Mouse (Mus musculus) adrenal gland (tissue): Measurements from ENCODE around the gene March11.

Experiments used
- intact Hi-C: fragments of 180-260 bp; cut with DNase I; formaldehyde crosslinking; loops from one replicate; pipeline ENCODE4 v1.15.1; 2025
- long read RNA-seq, 2 experiments: library from polyadenylated mRNA; unstranded; transcript quantifications; one replicate each; pipeline ENCODE4 v2.0.0; 2020; ENCODE audit warnings: borderline replicate concordance in 1 of 2; ENCODE audit not compliant: insufficient replicate concordance in 1 of 2

Gene March11
- long read RNA-seq, experiment 1, partial matches to known transcripts, result 0 of 2 reads
- long read RNA-seq, experiment 1, other reads (novel, unspliced or antisense), result 2 of 2 reads
- long read RNA-seq, experiment 2, partial matches to known transcripts, result 1 of 2 reads
- long read RNA-seq, experiment 2, other reads (novel, unspliced or antisense), result 0 of 2 reads

DNA sequence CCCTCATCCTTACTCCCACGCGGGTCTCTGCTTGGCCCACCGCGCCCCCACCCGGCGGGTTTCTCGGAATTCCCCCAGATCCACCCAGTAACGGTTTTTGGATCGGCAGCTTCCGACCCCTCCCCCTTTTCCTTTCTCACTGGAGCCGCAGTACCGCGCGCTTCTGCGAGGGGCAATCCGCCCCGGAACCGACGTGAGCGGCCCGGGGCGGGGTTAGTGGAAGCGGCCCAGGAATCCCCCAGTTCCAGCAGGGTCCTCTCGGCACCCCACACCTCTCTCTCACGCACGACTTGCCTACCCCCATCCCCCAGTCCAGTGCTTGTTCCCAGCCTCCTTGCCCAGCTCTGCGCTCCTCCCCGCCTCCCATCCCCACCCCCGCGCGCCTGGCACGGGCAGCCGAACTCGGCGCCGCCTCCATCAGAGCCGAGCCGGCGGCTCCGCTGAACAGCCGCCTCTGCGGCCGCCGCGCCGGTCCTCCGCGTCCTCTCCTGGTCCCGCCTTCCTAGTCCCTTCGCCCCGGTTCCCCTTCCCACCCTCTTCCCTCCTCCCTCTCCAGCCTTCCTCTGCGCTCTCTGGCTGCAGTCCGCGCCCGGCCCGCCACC lies at the start of gene March11:
Gene March11, plus strand, starts transcription at position 420 of the 602 bp plus-strand sequence.
- intact Hi-C loops, result no loop called here

GRCm38 (mm10) chr15:26262336-26262735 lies 46.5 kb upstream of the March11 start:
- intact Hi-C loops, result no loop called here

- intact Hi-C loops, result no loop called here
Observed at GRCm38 (mm10) chr15:26269596-26269995, 39.3 kb upstream of the March11 start.

DNA sequence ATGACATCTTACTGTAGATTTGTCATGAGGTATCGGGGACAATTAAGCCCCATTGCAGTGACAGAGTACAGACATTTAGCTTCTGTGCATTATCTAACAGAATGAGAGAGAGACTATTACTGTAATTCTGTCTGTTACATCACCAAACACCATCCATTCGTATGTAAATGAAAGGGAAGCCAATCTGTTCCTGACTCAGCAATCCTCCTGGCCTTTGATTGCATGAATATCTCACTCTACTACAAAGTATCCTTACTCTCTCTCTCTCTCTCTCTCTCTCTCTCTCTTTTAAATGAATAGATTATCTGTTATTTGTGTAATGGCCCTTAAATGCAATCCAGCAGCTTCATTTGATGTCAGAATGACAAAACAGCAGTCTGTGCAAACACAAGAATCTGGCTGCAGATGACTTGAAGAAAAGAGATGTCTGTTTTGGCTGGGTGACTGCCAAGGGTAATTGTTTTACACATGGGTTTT lies 32.8 kb upstream of the March11 start:
- intact Hi-C loops, result no loop called here

GRCm38 (mm10) chr15:26276608-26277007 lies 32.2 kb upstream of the March11 start:
- intact Hi-C loops, result no loop called here

DNA sequence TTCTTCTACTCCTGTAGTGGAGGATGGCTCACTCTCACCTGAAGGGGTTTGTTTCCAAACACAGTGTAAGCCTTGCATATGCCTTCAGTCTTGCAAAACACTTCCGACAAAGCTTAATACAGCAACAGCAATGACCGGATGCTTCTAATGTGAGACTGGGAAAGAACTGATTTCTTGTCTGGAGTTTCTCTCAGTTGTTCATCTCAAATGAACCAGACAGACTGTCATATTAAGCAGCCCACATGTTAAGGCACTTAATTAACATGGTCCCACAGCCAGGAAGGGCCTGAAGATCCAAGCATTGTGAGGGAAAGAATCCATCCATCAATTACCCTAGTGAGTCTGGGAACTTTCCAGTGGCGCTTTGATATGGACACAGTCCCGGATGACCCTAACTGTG lies 17.0 kb upstream of the March11 start:
- intact Hi-C loops, result no loop called here

GRCm38 (mm10) chr15:26292811-26293210 lies 16.0 kb upstream of the March11 start:
- intact Hi-C loops, result no loop called here

DNA sequence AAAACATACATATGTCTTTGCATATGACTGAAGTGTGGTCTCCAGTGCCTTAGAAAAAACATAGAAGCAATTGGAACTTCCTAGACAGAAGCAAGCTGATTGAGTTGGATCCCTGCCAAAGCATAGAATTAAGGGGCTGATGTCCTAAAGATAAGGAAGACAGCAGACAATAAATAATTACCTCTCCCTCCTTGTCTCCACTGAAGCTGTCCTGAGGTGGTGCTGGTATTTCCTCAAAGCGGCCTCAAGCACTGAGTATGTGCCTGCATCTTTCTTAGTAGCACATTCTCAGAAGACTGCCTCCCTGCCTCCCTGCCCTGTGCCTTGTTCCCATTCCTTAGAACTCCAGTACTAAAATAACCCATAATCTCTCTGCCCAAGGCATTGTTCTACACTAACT lies 15.6 kb upstream of the March11 start:
- intact Hi-C loops, result no loop called here

DNA sequence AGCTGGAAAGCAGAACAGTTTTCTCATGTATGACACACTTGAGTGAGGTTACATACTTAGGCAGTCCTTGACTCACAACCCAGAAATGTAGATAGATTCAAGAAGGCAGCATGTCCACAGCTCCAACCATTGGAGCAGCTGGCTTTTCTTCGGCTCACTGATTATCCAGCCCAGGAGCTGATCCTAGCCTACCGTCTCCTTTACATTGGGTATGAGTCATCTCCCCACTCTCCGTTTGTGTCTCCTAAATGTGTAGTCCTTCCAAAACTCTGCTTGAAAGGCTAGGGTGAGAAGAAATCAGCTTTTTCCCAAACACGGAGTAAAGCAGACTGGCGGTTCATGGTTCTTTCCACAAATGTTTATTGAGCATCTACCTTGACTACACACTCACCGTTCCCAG lies 10.2 kb upstream of the March11 start:
- intact Hi-C loops, result no loop called here

DNA sequence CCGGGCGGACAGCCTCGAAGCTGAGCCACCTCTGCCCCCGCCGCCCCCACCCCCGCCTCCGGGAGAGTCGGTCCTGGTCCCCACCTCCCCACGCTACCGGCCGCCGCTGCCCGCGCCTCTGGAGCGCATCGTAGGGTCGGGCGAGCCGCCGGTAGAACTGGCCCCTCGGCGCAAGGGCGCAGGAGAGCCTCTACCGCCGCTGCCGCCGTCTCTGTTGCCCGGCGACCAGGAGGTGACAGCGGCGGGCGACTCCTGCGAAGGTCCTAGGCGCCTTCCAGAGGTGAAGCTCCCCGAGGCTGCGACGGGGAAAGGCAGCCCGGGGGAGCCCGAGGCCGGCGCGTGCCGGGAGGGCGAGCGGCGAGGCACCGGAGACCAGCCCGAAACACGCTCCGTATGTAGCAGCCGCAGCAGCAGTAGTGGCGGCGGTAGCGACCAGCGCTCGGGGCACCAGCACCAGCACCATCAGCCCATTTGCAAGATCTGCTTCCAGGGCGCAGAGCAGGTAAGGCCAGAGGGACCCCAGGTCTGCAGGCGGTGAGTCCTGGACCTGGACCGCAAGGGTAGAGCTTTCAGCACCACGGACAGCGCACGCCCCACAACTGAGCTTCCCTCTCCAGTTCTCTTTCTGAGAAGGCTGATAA lies 563 bp downstream of the March11 start:
- intact Hi-C loops, result no loop called here

- intact Hi-C loops, result no loop called here
Observed at GRCm38 (mm10) chr15:26319866-26320265, 11.0 kb downstream of the March11 start.

DNA sequence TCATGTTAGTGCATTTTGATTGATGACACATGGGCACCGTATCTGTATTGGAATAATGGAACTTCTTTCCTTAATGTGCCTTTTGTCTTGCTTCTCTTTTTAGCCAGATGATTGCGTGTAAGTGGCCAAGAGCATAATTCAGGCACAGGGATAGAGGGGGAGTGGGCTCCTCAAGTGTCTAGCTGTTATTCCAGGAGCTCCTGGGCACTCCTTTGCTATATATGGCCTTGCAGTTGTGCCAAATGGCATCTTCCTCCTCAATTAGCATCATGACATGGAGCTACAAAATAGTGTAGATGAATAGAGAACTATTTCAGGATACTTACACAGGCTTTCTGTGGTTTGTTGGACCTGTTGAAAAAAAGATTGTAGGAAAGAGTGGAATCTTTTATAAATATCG lies 11.6 kb downstream of the March11 start:
- intact Hi-C loops, result no loop called here

DNA sequence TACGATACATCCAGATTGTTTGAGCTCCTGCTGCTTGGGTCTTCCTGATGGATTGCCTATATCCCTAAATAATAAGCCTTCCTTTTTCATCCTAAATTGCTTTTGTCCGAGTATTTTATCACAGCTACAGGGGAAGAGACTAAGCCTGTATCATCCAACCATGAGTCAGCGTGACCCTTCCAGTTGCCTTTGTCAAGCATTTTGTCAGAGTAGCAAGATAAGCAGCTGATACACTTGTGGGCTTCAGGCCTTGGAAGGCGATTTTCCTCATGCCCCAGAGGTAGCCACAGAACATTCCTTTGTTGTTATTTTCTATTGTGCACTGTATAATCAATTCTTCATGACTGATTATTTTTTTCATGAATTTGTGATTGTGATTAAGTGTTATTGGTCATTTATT lies 14.0 kb downstream of the March11 start:
- intact Hi-C loops, result no loop called here

DNA sequence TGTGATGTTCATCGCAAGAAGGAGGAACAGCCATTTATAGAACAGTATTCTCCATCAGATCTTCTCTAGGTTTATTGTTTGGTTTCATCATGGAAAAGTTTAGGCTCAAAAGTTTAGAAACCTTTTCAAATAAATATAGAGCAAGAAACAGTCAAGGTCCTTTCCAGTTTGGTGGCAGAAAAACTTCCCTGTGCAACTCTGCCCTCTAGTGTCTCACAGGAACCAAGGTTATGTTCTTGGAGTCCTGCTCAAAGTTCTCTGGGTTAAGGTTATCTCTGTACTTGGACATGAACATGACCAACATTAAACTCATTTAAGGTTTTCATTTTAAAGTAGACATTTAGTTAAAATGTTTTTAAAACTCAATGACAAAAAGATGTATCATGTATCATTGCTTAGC lies 18.3 kb downstream of the March11 start:
- intact Hi-C loops, result loop anchor here (2.0 kb wide), 1 partner anchor 332 kb away; no protein-coding TSS in a partner anchor

DNA sequence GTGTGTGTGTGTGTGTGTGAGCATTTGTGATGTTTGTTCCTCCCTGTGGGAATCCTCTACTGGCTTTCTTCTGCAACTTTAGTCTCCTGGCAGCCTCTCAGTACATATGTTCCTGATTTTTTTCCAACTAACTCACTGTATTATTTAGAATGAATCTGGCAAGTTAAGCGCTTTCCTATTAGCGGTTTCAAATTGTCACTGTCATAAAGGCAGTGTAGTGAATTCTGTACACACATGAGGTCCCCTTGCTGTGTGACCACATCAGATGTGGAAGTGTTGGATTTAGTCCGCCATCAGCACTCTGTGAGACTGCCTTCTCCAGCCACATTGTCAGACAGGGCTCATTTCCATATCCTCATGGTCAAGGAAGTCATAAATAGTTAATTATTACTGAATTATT lies 26.9 kb downstream of the March11 start:
- intact Hi-C loops, result no loop called here

DNA sequence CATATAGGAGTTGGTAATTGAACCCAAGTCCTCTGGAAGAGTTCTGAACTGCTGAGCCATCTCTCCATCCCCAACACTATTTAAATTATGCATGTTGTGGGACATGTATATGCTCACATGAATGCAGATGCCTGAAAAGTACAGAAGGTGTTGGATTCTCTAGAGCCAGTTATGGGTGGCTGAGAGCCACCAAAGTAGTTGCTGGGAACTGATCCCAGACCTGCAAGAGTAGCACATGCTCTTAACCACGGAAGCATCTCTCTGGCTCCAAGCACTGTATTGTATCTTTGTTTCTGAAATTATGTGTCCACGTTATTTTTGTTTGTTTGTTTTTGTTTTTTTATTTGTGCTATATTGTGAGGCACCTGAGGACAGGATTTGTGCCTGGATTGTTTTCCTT lies 28.9 kb downstream of the March11 start:
- intact Hi-C loops, result no loop called here

DNA sequence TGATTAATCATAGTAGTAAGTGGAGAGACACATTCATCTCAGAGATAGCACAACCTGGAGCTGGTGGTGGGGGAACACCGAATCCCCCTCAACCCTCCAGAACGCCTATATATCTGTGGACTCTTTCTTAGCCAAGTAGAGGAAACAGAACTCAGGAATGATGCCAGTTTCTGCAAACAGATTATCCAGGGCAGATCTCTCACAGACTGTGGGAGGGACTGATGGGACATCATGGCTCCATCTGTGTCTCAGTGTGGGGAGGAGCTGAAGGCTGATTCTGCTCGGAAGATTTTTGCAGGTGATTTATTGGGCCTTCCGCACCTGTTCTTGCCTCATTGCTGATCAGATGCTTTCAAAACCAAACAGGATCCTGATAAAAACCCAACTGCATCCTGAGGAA lies 29.5 kb downstream of the March11 start:
- intact Hi-C loops, result no loop called here

DNA sequence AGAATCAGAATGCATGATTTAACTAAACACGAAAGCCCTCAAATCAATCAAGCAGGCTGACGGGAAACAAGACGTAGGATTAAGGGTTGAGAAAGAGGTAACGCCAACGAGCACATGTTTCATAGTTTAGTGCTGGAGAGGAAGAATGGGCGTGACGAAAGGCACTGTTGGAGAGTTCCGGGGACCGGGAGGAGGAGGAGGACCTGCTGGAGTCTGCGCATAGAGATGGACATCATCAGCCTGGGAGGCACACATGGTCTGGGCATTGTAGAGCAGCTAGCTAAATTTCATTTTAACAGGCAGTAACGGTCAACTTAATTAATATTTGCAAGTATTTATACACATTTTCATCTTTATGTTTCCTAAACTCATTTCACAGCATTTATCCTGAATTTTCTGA lies 31.6 kb downstream of the March11 start:
- intact Hi-C loops, result no loop called here

DNA sequence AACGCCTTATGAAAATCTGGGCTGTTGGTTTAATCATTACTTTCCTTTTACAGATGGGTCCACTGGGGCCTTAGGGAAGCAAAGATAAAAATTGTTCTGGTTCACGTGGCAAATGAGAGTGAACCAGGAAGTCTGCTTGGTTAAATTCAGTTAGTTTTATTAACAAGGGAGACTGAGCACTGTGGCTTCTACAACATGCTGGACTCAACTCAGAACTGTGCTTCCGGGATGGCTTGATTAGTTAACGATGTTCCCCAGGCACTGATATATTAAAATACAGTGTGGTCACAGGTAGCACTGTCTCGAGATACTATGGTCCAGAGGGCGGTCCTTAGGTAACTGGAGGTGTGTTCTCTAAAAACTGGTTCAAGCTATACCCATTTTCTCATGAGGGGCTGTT lies 32.1 kb downstream of the March11 start:
- intact Hi-C loops, result no loop called here

GRCm38 (mm10) chr15:26344329-26344728 lies 35.5 kb downstream of the March11 start:
- intact Hi-C loops, result no loop called here

DNA sequence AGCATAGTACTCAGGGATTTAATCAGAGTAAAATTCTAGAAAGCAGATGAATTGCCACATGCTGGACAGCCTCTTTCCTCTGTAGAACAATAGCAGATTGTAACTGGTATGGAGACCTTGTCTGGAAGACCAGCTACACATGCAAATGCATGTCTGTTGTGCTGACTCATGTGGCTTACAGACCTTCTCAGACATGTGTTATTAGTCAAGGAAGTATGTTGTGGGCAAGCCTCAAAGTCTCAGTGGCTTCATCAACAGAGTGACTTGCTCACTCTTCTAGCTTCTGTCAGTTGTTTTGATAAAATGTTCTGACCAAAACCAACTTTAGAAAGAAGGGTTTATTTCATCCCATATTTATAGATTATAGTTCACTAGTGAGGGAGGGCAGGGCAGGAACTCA lies 44.8 kb downstream of the March11 start:
- intact Hi-C loops, result no loop called here

- intact Hi-C loops, result no loop called here
Observed at GRCm38 (mm10) chr15:26365344-26365743, 56.5 kb downstream of the March11 start.

DNA sequence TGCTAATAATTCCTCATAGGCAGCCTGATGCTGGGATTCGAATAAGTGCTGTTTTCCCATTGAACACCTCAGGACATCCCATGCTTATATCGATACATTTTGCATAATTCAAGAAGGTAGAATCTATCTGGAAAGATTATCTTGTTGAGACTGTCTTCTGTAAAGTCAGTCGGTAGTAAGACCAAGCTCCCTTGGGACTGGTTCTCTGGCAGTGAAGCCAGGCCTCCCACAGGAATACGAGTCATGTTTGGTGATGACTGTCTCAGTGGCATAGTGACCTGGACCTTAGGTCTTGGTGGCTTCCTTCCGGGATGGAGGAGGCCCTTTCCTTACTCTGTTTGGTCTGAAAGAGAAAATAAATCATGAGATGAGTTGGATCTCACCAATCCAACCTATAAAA lies 57.7 kb downstream of the March11 start:
- intact Hi-C loops, result no loop called here
